Mouse (Mus musculus): ENCODE results near the gene Zfp865. TPM values are rescaled to one million over a fixed set of nuclear protein-coding genes. Genes with fewer than 3 reads are reported as not detected.
A peak's percentile ranks its signal among the peaks of the same experiment; 100 is the strongest.

Gene Zfp865
- total and polyA plus RNA-seq, 3 experiments = 4.0 to 21.0 (median 12.3) TPM

GRCm38 (mm10) chr7:5060239-5060731 is 40.1 kb downstream of the Zfp865 start (continued):
- TF ChIP-seq NRF1 (IDR thresholded peaks at IDR 0.05; ENCODE audit: low read depth, low read length) = peak; percentile 37; the same call in 1 of the 2 replicates
- TF ChIP-seq NELFE (IDR thresholded peaks at IDR 0.05; ENCODE audit: low read depth, low read length) = peak; percentile 52; the same call in 1 of the 2 replicates
- peak; percentile 79; the same call in 1 of the 2 replicates for TF ChIP-seq SIN3A (IDR thresholded peaks at IDR 0.05; ENCODE audit: low read length)
- no peak for TF ChIP-seq TBP (conservative IDR thresholded peaks at IDR 0.05; ENCODE audit: low read depth, low read length)
- peak in 1 of 2 experiments; percentile 81; a peak in 2 of 4 replicates for TF ChIP-seq CTCF (conservative IDR thresholded peaks at IDR 0.05 in 1 of 2, IDR thresholded peaks at IDR 0.05 in 1 of 2; ENCODE audit: low read depth in 2 of 2, low read length in 2 of 2)
- no peak for TF ChIP-seq POLR2AphosphoS2 (IDR thresholded peaks at IDR 0.05; ENCODE audit: low read depth, low read length)
- TF ChIP-seq TCF12 (IDR thresholded peaks at IDR 0.05; ENCODE audit: low read depth, low read length) = peak; percentile 55; the same call in 1 of the 2 replicates
- TF ChIP-seq BHLHE40 (IDR thresholded peaks at IDR 0.05; ENCODE audit: low read depth, low read length) = no peak
- TF ChIP-seq E2F4 (IDR thresholded peaks at IDR 0.05; ENCODE audit: insufficient replicate concordance, low read depth, low read length) = no peak
- 0 out of 2 replicates have a peak, but pooled peaks have one; percentile 73 for TF ChIP-seq UBTF (IDR thresholded peaks at IDR 0.05; ENCODE audit: low read depth, low read length)
- TF ChIP-seq CHD1 (IDR thresholded peaks at IDR 0.05; ENCODE audit: low read depth, low read length) = peak; percentile 77; the same call in 1 of the 2 replicates
- TF ChIP-seq IRF4 (IDR thresholded peaks at IDR 0.05; ENCODE audit: low read depth, low read length) = no peak
- peak; percentile 54 for TF ChIP-seq ZMIZ1 (IDR thresholded peaks at IDR 0.05; ENCODE audit: low read depth, low read length)
- TF ChIP-seq MAX (IDR thresholded peaks at IDR 0.05; ENCODE audit: low read length) = peak; percentile 51; the same call in 1 of the 2 replicates
- TF ChIP-seq RAD21 (IDR thresholded peaks at IDR 0.05; ENCODE audit: low read depth, low read length) = peak; percentile 63
- peak; percentile 46 for TF ChIP-seq POLR2A (IDR thresholded peaks at IDR 0.05; ENCODE audit: low read depth, low read length)
- 0 out of 2 replicates have a peak, but pooled peaks have one; percentile 20 for TF ChIP-seq MAZ (IDR thresholded peaks at IDR 0.05; ENCODE audit: low read depth, low read length)
- no peak for TF ChIP-seq ZC3H11A (IDR thresholded peaks at IDR 0.05; ENCODE audit: low read depth, low read length)
- no peak for TF ChIP-seq MAFK (IDR thresholded peaks at IDR 0.05; ENCODE audit: insufficient replicate concordance, low read length)

- in situ Hi-C loops (cut with MboI; ENCODE audit: low pct_ligation_motif_present, low pct_unique_long_range_greater_than_20kb, low sequenced_read_pairs) = loop anchor here (5.0 kb wide), 1 partner anchor 66 kb away; the partner anchor contains the start of gene Rasl2-9
- peak; percentile 97 for DNase-seq (ENCODE audit: extremely low read depth)
- Histone ChIP-seq H3K9ac (ENCODE audit: insufficient read depth, low read depth) (peak overlapping the region; percentile 92), H3K36me3 (replicated peaks in 1 of 2; ENCODE audit: control insufficient read depth in 1 of 2, insufficient read depth in 1 of 2, low read length in 1 of 2) (peaks cover 4 to 25% of the 10 kb centered on the region in 2 experiments), H3K9me3 (replicated peaks; ENCODE audit: low read length) (no peaks in the 10 kb centered on the region), H3K4me2 (ENCODE audit: insufficient read depth, low read depth, poor library complexity, severe bottlenecking) (peak overlapping the region; percentile 76), H3K27me3 (replicated peaks) (no peaks in the 10 kb centered on the region), H3K4me1 (ENCODE audit: control insufficient read depth in 1 of 2, insufficient read depth in 2 of 2) (peaks cover 2 to 47% of the 10 kb centered on the region in 2 experiments; a peak in 3 of 4 replicates), H3K27ac (ENCODE audit: insufficient read depth, low read depth) (peak overlapping the region; percentile 90), H3K4me3 (replicated peaks in 1 of 3; ENCODE audit: low read depth in 2 of 3, low read length in 2 of 3, poor library complexity in 1 of 3) (peak overlapping the region; percentile 67 to 90 (median 73)), H3K79me2 (replicated peaks; ENCODE audit: control insufficient read depth, extremely low read depth, insufficient read depth, poor library complexity, severe bottlenecking) (peaks cover 35% of the 10 kb centered on the region)
- TF ChIP-seq MAZ (IDR thresholded peaks at IDR 0.05; ENCODE audit: low read depth, low read length) (peak; percentile 85), KAT2A (IDR thresholded peaks at IDR 0.05; ENCODE audit: insufficient replicate concordance, low read length) (peak; percentile 54; the same call in 1 of the 2 replicates), CTCF (conservative IDR thresholded peaks at IDR 0.05 in 1 of 2, IDR thresholded peaks at IDR 0.05 in 1 of 2; ENCODE audit: low read depth in 2 of 2, low read length in 2 of 2) (peak in 1 of 2 experiments; percentile 77; a peak in 3 of 4 replicates), RAD21 (IDR thresholded peaks at IDR 0.05; ENCODE audit: low read depth, low read length) (peak; percentile 24), UBTF (IDR thresholded peaks at IDR 0.05; ENCODE audit: low read depth, low read length) (no peak), HCFC1 (IDR thresholded peaks at IDR 0.05; ENCODE audit: low read depth, low read length) (peak; percentile 37), MAFK (IDR thresholded peaks at IDR 0.05; ENCODE audit: insufficient replicate concordance, low read length) (no peak), MEF2A (IDR thresholded peaks at IDR 0.05; ENCODE audit: borderline replicate concordance, low read depth, low read length) (peak; percentile 55; the same call in 1 of the 2 replicates), TCF12 (IDR thresholded peaks at IDR 0.05; ENCODE audit: low read depth, low read length) (no peak; the same call in 1 of the 2 replicates), MXI1 (IDR thresholded peaks at IDR 0.05; ENCODE audit: low read depth, low read length) (peak; percentile 92), ZMIZ1 (IDR thresholded peaks at IDR 0.05; ENCODE audit: low read depth, low read length) (peak; percentile 56; the same call in 1 of the 2 replicates), SMC3 (IDR thresholded peaks at IDR 0.05; ENCODE audit: low read depth, low read length) (peak; percentile 64), IRF4 (IDR thresholded peaks at IDR 0.05; ENCODE audit: low read depth, low read length) (peak; percentile 7; the same call in 1 of the 2 replicates), SIN3A (IDR thresholded peaks at IDR 0.05; ENCODE audit: low read length) (peak; percentile 69; the same call in 1 of the 2 replicates), BHLHE40 (IDR thresholded peaks at IDR 0.05; ENCODE audit: low read depth, low read length) (peak; percentile 93), POLR2AphosphoS2 (IDR thresholded peaks at IDR 0.05; ENCODE audit: low read depth, low read length) (no peak), POLR2A (IDR thresholded peaks at IDR 0.05; ENCODE audit: low read depth, low read length) (peak; percentile 64), CHD2 (IDR thresholded peaks at IDR 0.05; ENCODE audit: low read length) (peak; percentile 77; the same call in 1 of the 2 replicates), JUND (conservative IDR thresholded peaks at IDR 0.05; ENCODE audit: low read depth, low read length) (no peak), MYC (IDR thresholded peaks at IDR 0.05; ENCODE audit: low read depth, low read length) (peak; percentile 85; the same call in 1 of the 2 replicates), TBP (conservative IDR thresholded peaks at IDR 0.05; ENCODE audit: low read depth, low read length) (peak; percentile 58; the same call in 1 of the 2 replicates), NRF1 (IDR thresholded peaks at IDR 0.05; ENCODE audit: low read depth, low read length) (peak; percentile 95), PAX5 (IDR thresholded peaks at IDR 0.05; ENCODE audit: low read length) (no peak), NELFE (IDR thresholded peaks at IDR 0.05; ENCODE audit: low read depth, low read length) (peak; percentile 40; the same call in 1 of the 2 replicates), ELF1 (IDR thresholded peaks at IDR 0.05; ENCODE audit: low read depth, low read length) (peak; percentile 76)
- dilution Hi-C loops (cut with MboI; ENCODE audit: extremely low pct_ligation_motif_present, extremely low pct_unique_long_range_greater_than_20kb, low sequenced_read_pairs) = no loop called here
Measured at GRCm38 (mm10) chr7:5060944-5061773, 41.0 kb downstream of the Zfp865 start.
